Mouse (Mus musculus) heart, postnatal 10 days (tissue): ENCODE data around the gene Clpsl2. TPM values are rescaled to one million over a fixed set of nuclear protein-coding genes. Genes with fewer than 3 reads are reported as not detected.

Experiments used
- DNase-seq, 2 experiments: peaks; one replicate each; pipeline ENCODE4 v3.0.0; 2021
- intact Hi-C: fragments of 180-260 bp; cut with DNase I; formaldehyde crosslinking; loops from one replicate; pipeline ENCODE4 v1.15.1; 2025
- total RNA-seq, 2 experiments: library from RNA; stranded (reverse); gene quantifications; 2 replicates each; pipeline ENCODE4 v1.2.3; 2021

Clpsl2 gene
- total RNA-seq, 2 experiments from 2014 or later, result not detected

- intact Hi-C loops, result loop anchor here (10.0 kb wide), 1 partner anchor 295 kb away; no protein-coding TSS in a partner anchor
- DNase-seq, result no peak
These were observed 29.4 kb upstream of the Clpsl2 start for GRCm38 (mm10) chr17:28519827-28520226.

GRCm38 (mm10) chr17:28520561-28520960, 28.6 kb upstream of the Clpsl2 start:
- DNase-seq, result no peak
- intact Hi-C loops, result loop anchor here (10.0 kb wide), 1 partner anchor 296 kb away; no protein-coding TSS in a partner anchor

GRCm38 (mm10) chr17:28521071-28521726, 28.0 kb upstream of the Clpsl2 start:
- intact Hi-C loops, result loop anchor here (10.0 kb wide), 1 partner anchor 296 kb away; no protein-coding TSS in a partner anchor
- DNase-seq, result no peak

GRCm38 (mm10) chr17:28521920-28522319, 27.3 kb upstream of the Clpsl2 start:
- DNase-seq, result no peak
- intact Hi-C loops, result loop anchor here (10.0 kb wide), 1 partner anchor 297 kb away; no protein-coding TSS in a partner anchor

- intact Hi-C loops, result loop anchor here (10.0 kb wide), 1 partner anchor 298 kb away; no protein-coding TSS in a partner anchor
- DNase-seq, result peak; percentile 90 to 94
These were observed 26.4 kb upstream of the Clpsl2 start for GRCm38 (mm10) chr17:28522623-28523354.

- DNase-seq, result no peak
- intact Hi-C loops, result loop anchor here (1.0 to 10.0 kb wide), 3 partner anchors 39 to 299 kb away; no protein-coding TSS in a partner anchor
These were observed 25.7 kb upstream of the Clpsl2 start for GRCm38 (mm10) chr17:28523355-28524008.

- DNase-seq, result no peak
- intact Hi-C loops, result loop anchor here (1.0 to 10.0 kb wide), 3 partner anchors 39 to 299 kb away; no protein-coding TSS in a partner anchor
These were observed 25.1 kb upstream of the Clpsl2 start for GRCm38 (mm10) chr17:28524009-28524695.

GRCm38 (mm10) chr17:28524831-28525430, 24.3 kb upstream of the Clpsl2 start:
- intact Hi-C loops, result loop anchor here (1.0 to 10.0 kb wide), 3 partner anchors 40 to 300 kb away; no protein-coding TSS in a partner anchor
- no peak for DNase-seq

GRCm38 (mm10) chr17:28527184-28528042, 21.8 kb upstream of the Clpsl2 start:
- intact Hi-C loops, result loop anchor here (1.0 to 10.0 kb wide), 3 partner anchors 120 to 303 kb away; no protein-coding TSS in a partner anchor
- DNase-seq, result no peak

GRCm38 (mm10) chr17:28528043-28528351, 21.2 kb upstream of the Clpsl2 start:
- intact Hi-C loops, result loop anchor here (1.0 to 10.0 kb wide), 3 partner anchors 121 to 303 kb away; no protein-coding TSS in a partner anchor
- DNase-seq, result peak; percentile 91 to 93

GRCm38 (mm10) chr17:28529116-28529515, 20.1 kb upstream of the Clpsl2 start:
- intact Hi-C loops, result loop anchor here (10.0 kb wide), 1 partner anchor 304 kb away; no protein-coding TSS in a partner anchor
- no peak for DNase-seq

GRCm38 (mm10) chr17:28530506-28530905, 18.7 kb upstream of the Clpsl2 start, which contains the start of gene Armc12:
Gene Armc12 (plus strand): TSS chr17:28530806.
- intact Hi-C loops, result no loop called here
- no peak for DNase-seq

GRCm38 (mm10) chr17:28531946-28532345, 17.3 kb upstream of the Clpsl2 start:
- intact Hi-C loops, result no loop called here
- no peak for DNase-seq

GRCm38 (mm10) chr17:28532557-28532956, 16.7 kb upstream of the Clpsl2 start:
- no peak for DNase-seq
- intact Hi-C loops, result no loop called here

GRCm38 (mm10) chr17:28533327-28533726, 15.9 kb upstream of the Clpsl2 start:
- no peak for DNase-seq
- intact Hi-C loops, result no loop called here

- intact Hi-C loops, result no loop called here
- DNase-seq, result no peak
These were observed 11.3 kb upstream of the Clpsl2 start for GRCm38 (mm10) chr17:28537881-28538280.

- DNase-seq, result peak in 1 of 2 experiments; percentile 35
- intact Hi-C loops, result loop anchor here (2.0 kb wide), 1 partner anchor 104 kb away; no protein-coding TSS in a partner anchor
These were observed 2.3 kb upstream of the Clpsl2 start for GRCm38 (mm10) chr17:28546925-28547324.

GRCm38 (mm10) chr17:28548550-28548949, 661 bp upstream of the Clpsl2 start:
- intact Hi-C loops, result no loop called here
- DNase-seq, result no peak
